Mouse (Mus musculus) heart, postnatal 25 days (tissue): ENCODE measurements around the gene Pkib. TPM values are rescaled to one million over a fixed set of nuclear protein-coding genes. Genes with fewer than 3 reads are reported as not detected.

ENCODE experiments used
- total RNA-seq, 2 experiments: library from RNA; stranded (reverse); gene quantifications; 2 replicates each; pipeline ENCODE4 v1.2.3; 2021

Gene Pkib
- total RNA-seq, 2 experiments from 2014 or later: 0.55 to 0.56 TPM

Other genes starting within 250 kb of the Pkib start
- 10 to 100 TPM; 14.1 to 15.9 TPM for gene Hsf2, start 145.6 kb upstream of the Pkib start, total RNA-seq
- gene Serinc1, start 99.5 kb upstream of the Pkib start, total RNA-seq: 100 to 1,000 TPM; 237 to 296 TPM
- gene Fabp7, start 152.9 kb downstream of the Pkib start, total RNA-seq: 1 to 10 TPM in 1 of 2 experiments, under 1 TPM in 1; 0.34 to 1.6 TPM
- gene Smpdl3a, start 162.4 kb downstream of the Pkib start, total RNA-seq: 10 to 100 TPM; 52.4 to 54.1 TPM